In the genomic region with DNA sequence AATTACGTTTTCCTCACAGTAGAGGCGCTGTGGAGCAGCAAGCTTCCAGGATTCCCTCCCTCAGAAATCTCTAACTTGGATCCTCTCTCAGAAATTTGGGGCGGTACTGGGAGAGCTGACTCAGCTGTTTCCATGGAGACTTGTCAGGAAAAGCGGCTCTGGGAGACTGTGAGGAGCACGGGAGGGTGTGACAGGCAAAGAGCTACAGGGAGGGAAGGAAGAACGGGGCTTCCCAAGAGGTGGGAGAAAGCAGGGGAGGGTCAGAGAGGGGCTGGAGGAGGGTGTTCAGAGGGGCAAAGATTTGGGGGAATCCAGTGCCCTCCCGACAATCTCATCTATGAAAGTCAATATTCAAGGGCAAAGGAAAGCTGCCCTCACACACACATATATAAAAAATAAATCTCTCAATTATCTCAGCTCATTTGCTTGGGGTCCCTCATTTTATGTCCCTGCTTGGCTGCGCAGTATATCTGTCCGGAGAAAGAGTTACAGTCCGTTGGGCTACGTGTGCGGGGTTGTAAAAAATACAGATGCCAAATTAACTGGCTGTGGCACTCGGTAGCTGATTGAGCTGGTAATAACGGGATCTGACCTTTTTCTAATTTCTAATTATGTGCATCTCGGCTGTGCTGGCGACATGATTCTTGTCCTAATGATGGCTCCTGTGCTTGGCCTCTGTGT, we compare ENCODE assay signal across 9 mouse cellular contexts.
DNase-seq lines count a peak whose midpoint lies in the region; TF ChIP-seq lines count a peak whose summit lies in the region.
"Had no signal": no experiment of that assay in that cellular context is flagged by ENCODE, and none has a peak within 500 bp of the region (broad histone marks: within the 10 kb centered on the region; RNA-seq: fewer than 3 reads in every experiment).

No protein-coding gene starts in this region.

- no peaks in the 10 kb centered on the region for H3K79me2 ChIP-seq in heart, adult 2 months (replicated peaks; ENCODE audit: control insufficient read depth, insufficient read depth, low read length)

- TF ChIP-seq EP300 in heart, adult 2 months (IDR thresholded peaks at IDR 0.05; ENCODE audit: insufficient read depth, low read depth, low read length) = no peak

- 56% methylated on average over 16 of the region's 16 CpGs for WGBS in heart, adult 2 months
- WGBS in kidney, adult 2 months = 20% methylated on average over 16 of the region's 16 CpGs

- TF ChIP-seq CTCF in heart, adult 2 months (IDR thresholded peaks at IDR 0.05) = peak; percentile 71
- peak; percentile 40 for TF ChIP-seq CTCF in kidney, adult 2 months (conservative IDR thresholded peaks at IDR 0.05; ENCODE audit: insufficient read depth, insufficient read length, low read depth, low read length)

- H3K9ac ChIP-seq in heart, adult 2 months (ENCODE audit: low read depth, low read length) = no peak overlapping the region

- no peak for TF ChIP-seq POLR2A in heart, adult 2 months (IDR thresholded peaks at IDR 0.05; ENCODE audit: insufficient read depth, low read depth, low read length)
- TF ChIP-seq POLR2A in kidney, adult 2 months (IDR thresholded peaks at IDR 0.05; ENCODE audit: low read depth, low read length) = no peak

- no peaks in the 10 kb centered on the region for H3K4me1 ChIP-seq in heart, adult 2 months (ENCODE audit: control insufficient read depth, insufficient read depth, low read length)
- no peaks in the 10 kb centered on the region for H3K4me1 ChIP-seq in kidney, adult 2 months (ENCODE audit: control insufficient read depth, insufficient read depth, low read length)

- H3K36me3 ChIP-seq in heart, adult 2 months (ENCODE audit: control insufficient read depth, insufficient read depth, low read length) = no peaks in the 10 kb centered on the region
- H3K36me3 ChIP-seq in kidney, adult 2 months (ENCODE audit: control insufficient read depth, insufficient read depth, low read length) = no peaks in the 10 kb centered on the region

- DNase-seq in thymus, postnatal 0 days (ENCODE audit: low spot score) = peak; percentile 8
- DNase-seq in thymus, adult 18-20 months = no peak
- peak; percentile 78 for DNase-seq in embryo, embryonic 9.5 days (ENCODE audit: extremely low spot score)
- peak; percentile 42 for DNase-seq in heart, adult 2 months
- peak; percentile 60 for DNase-seq in kidney, adult 2 months
- peak; percentile 69 for DNase-seq in left cerebral cortex, postnatal 4 days
- DNase-seq in neural tube, embryonic 10.5 days (ENCODE audit: extremely low spot score, low spot score) = peak; percentile 69
- peak; percentile 83 for DNase-seq in testis, postnatal 10 days (ENCODE audit: low spot score)

- H3K27me3 ChIP-seq in heart, adult 2 months (ENCODE audit: control insufficient read depth, insufficient read depth, low read length) = no peaks in the 10 kb centered on the region
- H3K27me3 ChIP-seq in kidney, adult 2 months (replicated peaks; ENCODE audit: control insufficient read depth, insufficient read depth, low read length) = no peaks in the 10 kb centered on the region; the same call in 1 of the 2 replicates

- H3K27ac ChIP-seq in heart, adult 2 months = no peak overlapping the region
- no peak overlapping the region for H3K27ac ChIP-seq in kidney, adult 2 months (ENCODE audit: insufficient read depth, low read depth, low read length)

- intact Hi-C loops in heart, adult 2 months (cut with DNase I) = no loop called here
- intact Hi-C loops in left cerebral cortex, postnatal 4 days (cut with DNase I) = no loop called here

- H3K4me3 ChIP-seq in heart, adult 2 months = no peak overlapping the region
- no peak overlapping the region for H3K4me3 ChIP-seq in kidney, adult 2 months (ENCODE audit: insufficient read depth, low read depth, low read length)
- H3K4me3 ChIP-seq: myocyte had no signal

Comparison
In these comparisons a context has a peak if more than half of its experiments do, and no peak if none do; other contexts are left out.
1. DNase-seq: peak in thymus, postnatal 0 days (single experiment), embryo, embryonic 9.5 days (single experiment), heart, adult 2 months (2 of 2), kidney, adult 2 months (single experiment), left cerebral cortex, postnatal 4 days (single experiment), neural tube, embryonic 10.5 days (single experiment) and testis, postnatal 10 days (single experiment); none in thymus, adult 18-20 months (0 of 2).